Mouse (Mus musculus) limb, embryonic 10.5 days (tissue): ENCODE measurements around the gene Cpeb4. TPM values are rescaled to one million over a fixed set of nuclear protein-coding genes. Genes with fewer than 3 reads are reported as not detected.
"Not testable (repeated sequence)": the region's sequence is repeated elsewhere in the genome, so short reads cannot be mapped to it uniquely, and the experiment has no call there.

ENCODE experiments used
- DNase-seq: peaks from one replicate; pipeline ENCODE4 v3.0.0-alpha.2; 2017; ENCODE audit warnings: low spot score
- H3K27ac ChIP-seq: fragments of 300-500 bp; sonication (generic); 2 replicates; pipeline ENCODE4 v1.5.1; 2016; ENCODE audit warnings: mild to moderate bottlenecking
- H3K27me3 ChIP-seq: fragments of 300-500 bp; sonication (generic); 2 replicates; pipeline ENCODE4 v1.6.1; 2016; ENCODE audit warnings: low read depth, mild to moderate bottlenecking; ENCODE audit not compliant: poor library complexity, severe bottlenecking
- H3K36me3 ChIP-seq: fragments of 300-500 bp; sonication (generic); 2 replicates; pipeline ENCODE4 v1.6.1; 2016; ENCODE audit warnings: mild to moderate bottlenecking, moderate library complexity
- H3K4me1 ChIP-seq: fragments of 300-500 bp; sonication (generic); 2 replicates; pipeline ENCODE4 v1.6.1; 2016
- H3K4me3 ChIP-seq: fragments of 300-500 bp; sonication (generic); 2 replicates; pipeline ENCODE4 v1.5.1; 2016; ENCODE audit warnings: mild to moderate bottlenecking, moderate library complexity
- H3K9me3 ChIP-seq: fragments of 300-500 bp; sonication (generic); replicated peaks from 2 replicates; pipeline ENCODE4 v1.6.1; 2016; ENCODE audit warnings: mild to moderate bottlenecking
- WGBS: fragments of 180-500 bp; shearing (Covaris S2); methylation state at CpG from one replicate; pipeline ENCODE4 v1.1.7; 2016; 5-methylcytosine and 5-hydroxymethylcytosine counted together
- polyA plus RNA-seq: library from polyadenylated mRNA; unstranded; fragments of >200 nt; fragmentation: Nextera tagmentation; extraction: Ambion mirVana; gene quantifications from 2 replicates; pipeline ENCODE4 v1.2.1, GENCODE M21; 2016

Cpeb4 gene
- polyA plus RNA-seq, 1 experiment from 2014 or later: 1.7 TPM

GRCm38 (mm10) chr11:31974826-31975225 is 102.8 kb downstream of the Cpeb4 start:
- no peak for DNase-seq
- Histone ChIP-seq H3K4me3 (no peak overlapping the region), H3K27ac (no peak overlapping the region), H3K36me3 (no peaks in the 10 kb centered on the region), H3K27me3 (no peaks in the 10 kb centered on the region), H3K9me3 (no peaks in the 10 kb centered on the region), H3K4me1 (no peaks in the 10 kb centered on the region)
- WGBS: 65% methylated on average over 8 of the region's 8 CpGs

DNA sequence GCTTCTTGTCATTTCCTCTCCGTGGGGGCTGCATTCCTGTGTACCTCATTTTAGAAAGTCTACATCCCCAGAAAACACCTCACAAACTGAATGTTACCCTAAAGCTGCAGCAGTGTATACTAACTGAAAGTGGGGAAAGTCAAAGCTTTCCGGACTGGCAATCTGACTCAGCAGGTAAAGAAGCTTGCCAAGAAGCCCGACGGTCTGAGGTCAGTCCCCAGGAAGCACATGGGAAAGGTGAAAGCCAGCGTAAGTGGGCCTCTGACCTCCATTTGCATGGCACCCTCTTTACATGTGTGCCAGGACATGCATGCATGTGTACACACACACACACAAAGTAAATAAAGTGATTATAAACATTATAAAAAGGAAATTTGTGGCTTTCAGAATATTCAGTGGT is 103.7 kb downstream of the Cpeb4 start:
- Histone ChIP-seq H3K27ac (no peak overlapping the region), H3K9me3 (no peaks in the 10 kb centered on the region), H3K4me3 (no peak overlapping the region), H3K27me3 (no peaks in the 10 kb centered on the region), H3K4me1 (no peaks in the 10 kb centered on the region), H3K36me3 (no peaks in the 10 kb centered on the region)
- DNase-seq: no peak
- WGBS: 88% methylated on average over 5 of the region's 5 CpGs

DNA sequence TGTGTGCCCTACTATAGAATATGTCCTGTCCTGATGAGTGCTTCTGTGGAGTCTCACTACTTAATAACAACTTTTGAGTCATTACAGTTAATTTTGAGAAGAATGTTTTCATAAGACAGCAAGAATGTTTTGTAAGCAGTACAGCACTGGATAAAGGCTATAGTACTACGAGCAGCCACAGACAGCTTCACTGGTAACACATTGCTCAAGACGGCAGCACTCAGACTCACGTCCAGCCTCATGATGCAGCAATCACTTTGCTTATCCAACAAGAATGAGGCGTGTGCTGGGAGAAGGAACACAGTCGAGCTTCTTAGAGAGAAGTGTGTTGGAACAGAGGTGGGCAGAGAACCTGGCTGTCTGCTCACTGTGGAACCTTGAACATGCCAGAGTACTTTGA is 104.1 kb downstream of the Cpeb4 start:
- H3K9me3 ChIP-seq: no peaks in the 10 kb centered on the region
- H3K27ac ChIP-seq: no peak overlapping the region
- H3K36me3 ChIP-seq: no peaks in the 10 kb centered on the region
- H3K4me1 ChIP-seq: no peaks in the 10 kb centered on the region
- no peak overlapping the region for H3K4me3 ChIP-seq
- no peak for DNase-seq
- H3K27me3 ChIP-seq: no peaks in the 10 kb centered on the region
- WGBS: 77% methylated on average over 5 of the region's 5 CpGs

- not testable (repeated sequence) for DNase-seq, H3K27ac ChIP-seq, H3K36me3 ChIP-seq, H3K9me3 ChIP-seq, H3K4me1 ChIP-seq, H3K4me3 ChIP-seq, H3K27me3 ChIP-seq
- 93% methylated on average over 5 of the region's 5 CpGs for WGBS
These were observed 108.1 kb downstream of the Cpeb4 start for GRCm38 (mm10) chr11:31980089-31980488.

GRCm38 (mm10) chr11:31981830-31982229 is 109.8 kb downstream of the Cpeb4 start:
- Histone ChIP-seq H3K36me3 (no peaks in the 10 kb centered on the region), H3K4me3 (no peak overlapping the region), H3K27me3 (no peaks in the 10 kb centered on the region), H3K9me3 (no peaks in the 10 kb centered on the region), H3K4me1 (no peaks in the 10 kb centered on the region), H3K27ac (no peak overlapping the region)
- DNase-seq: no peak
- WGBS: 88% methylated on average over 7 of the region's 7 CpGs

DNA sequence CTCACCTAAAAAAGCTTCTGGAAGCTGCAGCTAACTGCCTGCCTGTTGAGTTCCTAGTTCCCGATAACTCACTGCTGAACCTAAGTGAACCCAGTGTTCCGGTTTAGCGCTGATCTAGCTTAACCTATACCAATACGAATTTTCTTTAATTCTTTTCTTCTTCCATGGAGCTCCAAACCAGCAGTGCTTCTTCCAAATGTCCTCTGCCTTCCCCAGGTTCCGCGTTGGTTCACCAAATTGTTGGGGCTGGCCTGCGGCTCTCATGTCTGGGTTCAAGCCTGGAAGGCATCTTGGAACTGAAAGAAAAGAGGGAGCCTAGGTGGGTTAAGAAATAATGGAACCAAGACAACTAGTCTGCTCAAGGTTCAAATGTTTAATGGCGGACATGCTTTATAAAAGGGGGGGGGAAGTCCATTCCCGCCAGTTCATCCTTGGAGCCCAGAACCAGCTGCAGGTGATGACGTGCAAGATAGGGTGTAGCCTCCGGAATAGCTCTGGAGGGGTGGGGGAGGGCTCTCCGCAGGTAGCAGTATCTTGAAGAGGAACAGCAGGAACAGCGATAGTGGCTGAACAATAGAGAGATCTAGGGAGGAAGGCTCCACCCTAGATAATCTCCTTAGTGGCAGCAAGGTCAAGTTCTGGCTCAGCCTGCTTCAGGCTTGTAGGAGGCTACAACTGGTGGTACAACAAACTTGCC is 110.4 kb downstream of the Cpeb4 start:
- H3K4me1 ChIP-seq, H3K27me3 ChIP-seq, H3K4me3 ChIP-seq, H3K36me3 ChIP-seq, DNase-seq, H3K9me3 ChIP-seq, H3K27ac ChIP-seq: not testable (repeated sequence)
- 88% methylated on average over 13 of the region's 13 CpGs for WGBS

GRCm38 (mm10) chr11:31983249-31983648 is 111.2 kb downstream of the Cpeb4 start:
- Histone ChIP-seq H3K36me3 (no peaks in the 10 kb centered on the region), H3K27me3 (no peaks in the 10 kb centered on the region), H3K4me1 (no peaks in the 10 kb centered on the region), H3K27ac (no peak overlapping the region), H3K9me3 (no peaks in the 10 kb centered on the region), H3K4me3 (no peak overlapping the region)
- no peak for DNase-seq

GRCm38 (mm10) chr11:31984786-31985185 is 112.8 kb downstream of the Cpeb4 start:
- H3K27me3 ChIP-seq: no peaks in the 10 kb centered on the region
- no peak for DNase-seq
- WGBS: 80% methylated on average over 2 of the region's 2 CpGs
- no peaks in the 10 kb centered on the region for H3K4me1 ChIP-seq
- H3K4me3 ChIP-seq: no peak overlapping the region
- H3K27ac ChIP-seq: no peak overlapping the region
- no peaks in the 10 kb centered on the region for H3K9me3 ChIP-seq
- H3K36me3 ChIP-seq: no peaks in the 10 kb centered on the region

Other genes starting within 250 kb of the Cpeb4 start
- gene Bod1, start 200.3 kb upstream of the Cpeb4 start, polyA plus RNA-seq: 108 and 118 TPM in 2 replicates
- gene 4930524B15Rik, start 93.4 kb downstream of the Cpeb4 start, polyA plus RNA-seq: 0.14 TPM in 1 of 2 replicates, not detected in the other
- 1.1 and 2.0 TPM in 2 replicates for gene Nsg2, start 128.3 kb downstream of the Cpeb4 start, polyA plus RNA-seq